Mouse (Mus musculus) myocyte (in vitro differentiated cells): ENCODE results near the gene Ccdc113.

Source experiments
- CEBPB ChIP-seq: IDR thresholded peaks from 2 replicates; pipeline ENCODE4 v1.6.1; 2011; ENCODE audit warnings: mild to moderate bottlenecking, moderate library complexity; ENCODE audit not compliant: poor library complexity, insufficient read depth, severe bottlenecking
- E2F4 ChIP-seq: IDR thresholded peaks from one replicate; pipeline ENCODE4 v1.6.1; 2011; ENCODE audit warnings: mild to moderate bottlenecking, control low read depth, moderate library complexity; ENCODE audit not compliant: insufficient read depth
- MAX ChIP-seq: IDR thresholded peaks from one replicate; pipeline ENCODE4 v1.6.1; 2011; ENCODE audit warnings: low read depth, mild to moderate bottlenecking, control low read depth
- MYOD1 ChIP-seq, 3 experiments: IDR thresholded peaks; one replicate each; pipeline ENCODE4 v1.6.1; 2011; ENCODE audit warnings: control low read depth in 2 of 3, low read depth in 2 of 3, mild to moderate bottlenecking in 2 of 3, moderate library complexity in 1 of 3; ENCODE audit not compliant: insufficient read length in 2 of 3, control insufficient read depth in 1 of 3
- MYOG ChIP-seq, 3 experiments: IDR thresholded peaks; one replicate each; pipeline ENCODE4 v1.6.1; 2011; ENCODE audit warnings: control low read depth in 2 of 3, low read depth in 2 of 3, mild to moderate bottlenecking in 2 of 3; ENCODE audit not compliant: insufficient read length in 2 of 3, control insufficient read depth in 1 of 3, insufficient read depth in 1 of 3
- POLR2A ChIP-seq: IDR thresholded peaks from one replicate; pipeline ENCODE4 v1.6.1; 2011; ENCODE audit warnings: low read depth, mild to moderate bottlenecking, control low read depth, moderate library complexity; ENCODE audit not compliant: insufficient read length
- POLR2AphosphoS2 ChIP-seq: IDR thresholded peaks from one replicate; pipeline ENCODE4 v1.6.1; 2011; ENCODE audit warnings: low read depth, control low read depth; ENCODE audit not compliant: insufficient read length
- REST ChIP-seq: IDR thresholded peaks from one replicate; pipeline ENCODE4 v1.6.1; 2011; ENCODE audit warnings: mild to moderate bottlenecking, control low read depth, moderate library complexity; ENCODE audit not compliant: insufficient read depth, insufficient read length
- SRF ChIP-seq: IDR thresholded peaks from one replicate; pipeline ENCODE4 v1.6.1; 2011; ENCODE audit warnings: low read depth; ENCODE audit not compliant: control insufficient read depth, insufficient read length
- TCF12 ChIP-seq: IDR thresholded peaks from one replicate; pipeline ENCODE4 v1.6.1; 2011; ENCODE audit warnings: mild to moderate bottlenecking, control low read depth; ENCODE audit not compliant: poor library complexity, insufficient read depth, severe bottlenecking
- TCF3 ChIP-seq: IDR thresholded peaks from one replicate; pipeline ENCODE4 v1.6.1; 2011; ENCODE audit warnings: low read depth, control low read depth; ENCODE audit not compliant: insufficient read length
- USF1 ChIP-seq: IDR thresholded peaks from one replicate; pipeline ENCODE4 v1.6.1; 2011; ENCODE audit warnings: low read depth, mild to moderate bottlenecking, control low read depth, moderate library complexity

DNA sequence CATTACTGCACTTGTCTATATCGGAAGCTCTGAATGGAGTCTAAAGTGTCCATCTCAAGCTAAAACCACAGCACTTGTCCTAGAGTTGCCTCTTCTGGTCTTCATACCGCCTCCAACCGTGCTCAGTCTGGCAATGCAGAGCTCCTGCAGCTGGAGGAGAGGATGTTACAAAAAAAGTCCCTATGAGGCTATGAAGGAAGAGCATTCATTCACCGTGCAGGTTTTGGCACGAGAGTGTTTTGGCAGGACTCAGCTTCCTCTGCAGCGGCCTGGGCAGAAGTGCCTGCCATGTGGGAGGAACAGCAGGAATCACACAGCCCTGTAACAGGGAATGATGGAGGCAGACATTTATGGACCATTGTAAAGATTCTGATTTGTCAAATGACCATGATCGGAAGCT lies 31.5 kb upstream of the Ccdc113 start:
- no peak for TF ChIP-seq POLR2A
- TF ChIP-seq TCF12: no peak
- no peak for TF ChIP-seq E2F4
- no peak for TF ChIP-seq MAX
- no peak for TF ChIP-seq USF1
- TF ChIP-seq CEBPB: no peak
- no peak for TF ChIP-seq POLR2AphosphoS2
- TF ChIP-seq SRF: no peak
- no peak for TF ChIP-seq TCF3
- TF ChIP-seq MYOD1 (IDR thresholded peaks at IDR 0.05; ENCODE audit: control insufficient read depth in 1 of 3, insufficient read length in 2 of 3, low read depth in 2 of 3): no peak
- no peak for TF ChIP-seq REST
- no peak for TF ChIP-seq MYOG (IDR thresholded peaks at IDR 0.05; ENCODE audit: control insufficient read depth in 1 of 3, insufficient read depth in 1 of 3, insufficient read length in 2 of 3, low read depth in 2 of 3)
